Mouse (Mus musculus) splenic B cell, adult 2 months (primary cell): ENCODE results near the gene Rabgap1l.
"Not testable (repeated sequence)": the region's sequence is repeated elsewhere in the genome, so short reads cannot be mapped to it uniquely, and the experiment has no call there.

Experiments used
- DNase-seq: peaks from one replicate; pipeline ENCODE4 v3.0.0-alpha.2; 2011; ENCODE audit warnings: low read depth, low spot score
- H3K27me3 ChIP-seq: 2 replicates; pipeline ENCODE4 v1.6.1; 2012; ENCODE audit warnings: mild to moderate bottlenecking, low read length, moderate library complexity, mixed read lengths; ENCODE audit not compliant: control insufficient read depth, poor library complexity, insufficient read depth, severe bottlenecking
- H3K36me3 ChIP-seq: 2 replicates; pipeline ENCODE4 v1.6.1; 2012; ENCODE audit warnings: mild to moderate bottlenecking, low read length, moderate library complexity, mixed read lengths; ENCODE audit not compliant: control insufficient read depth, poor library complexity, insufficient read depth, severe bottlenecking

The Rabgap1l gene

DNA sequence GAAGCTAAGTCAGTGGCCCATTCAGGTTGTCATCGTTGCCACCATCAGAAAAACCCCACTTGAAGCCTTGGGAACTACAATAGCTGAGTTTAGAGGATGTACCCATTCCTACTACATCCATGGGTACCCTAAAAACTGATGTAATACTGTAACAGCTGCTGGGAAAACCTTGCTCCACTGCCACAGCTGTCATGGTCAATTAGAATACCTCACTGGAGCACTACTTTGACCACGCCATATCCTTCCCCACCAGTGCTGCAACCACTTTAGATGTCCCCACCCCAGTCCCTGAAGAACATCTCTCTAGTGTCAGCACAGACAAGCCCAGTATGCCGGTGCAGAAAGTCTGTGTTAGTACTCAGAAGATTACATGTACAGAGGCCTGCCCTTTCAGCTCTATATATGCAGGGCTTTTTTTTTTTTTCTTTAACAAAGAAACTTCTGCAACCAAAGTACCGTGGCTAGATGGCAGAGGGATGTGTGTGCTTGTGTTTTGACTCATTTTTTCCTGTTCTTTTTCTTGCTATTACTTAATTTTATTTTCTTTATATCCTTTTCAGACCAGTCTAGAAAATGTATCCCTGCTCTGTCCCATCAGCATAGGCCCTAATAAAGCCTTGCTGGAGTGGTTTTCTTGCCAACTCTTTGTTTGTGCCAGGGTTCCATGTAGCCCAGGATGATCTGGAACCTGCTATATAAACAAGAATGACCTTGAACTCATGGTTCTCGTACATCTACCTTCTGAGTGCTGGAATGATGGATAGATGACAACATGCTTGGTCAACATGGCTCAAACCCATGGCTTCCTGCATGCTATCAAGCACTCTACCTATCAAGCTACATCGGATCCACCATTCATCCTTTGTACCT lies 100.6 kb downstream of the Rabgap1l start:
- H3K36me3 ChIP-seq, result 0 out of 2 replicates have a peak, but pooled peaks cover under 1% of the 10 kb centered on the region
- no peaks in the 10 kb centered on the region for H3K27me3 ChIP-seq
- DNase-seq, result no peak

DNA sequence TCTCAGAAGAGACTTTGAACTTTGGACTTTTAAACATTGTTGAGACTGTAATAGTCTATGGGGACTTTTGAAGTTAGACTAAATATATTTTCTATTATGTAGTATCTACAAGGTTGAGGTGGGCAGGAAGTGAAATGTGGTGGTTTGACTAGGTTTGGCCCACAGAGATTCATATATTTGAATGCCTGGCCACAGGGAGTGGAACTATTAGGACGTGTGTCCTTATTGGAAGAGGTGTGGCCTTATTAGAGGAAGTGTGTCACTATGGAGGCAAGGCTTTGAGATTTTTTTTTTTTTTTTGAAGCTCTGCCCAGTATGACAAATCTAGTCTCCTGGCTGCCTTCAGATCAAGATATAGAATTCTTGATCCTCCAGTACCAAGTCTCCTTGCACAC lies 101.8 kb downstream of the Rabgap1l start:
- Histone ChIP-seq H3K36me3 (no peaks in the 10 kb centered on the region), H3K27me3 (no peaks in the 10 kb centered on the region)
- no peak for DNase-seq

DNA sequence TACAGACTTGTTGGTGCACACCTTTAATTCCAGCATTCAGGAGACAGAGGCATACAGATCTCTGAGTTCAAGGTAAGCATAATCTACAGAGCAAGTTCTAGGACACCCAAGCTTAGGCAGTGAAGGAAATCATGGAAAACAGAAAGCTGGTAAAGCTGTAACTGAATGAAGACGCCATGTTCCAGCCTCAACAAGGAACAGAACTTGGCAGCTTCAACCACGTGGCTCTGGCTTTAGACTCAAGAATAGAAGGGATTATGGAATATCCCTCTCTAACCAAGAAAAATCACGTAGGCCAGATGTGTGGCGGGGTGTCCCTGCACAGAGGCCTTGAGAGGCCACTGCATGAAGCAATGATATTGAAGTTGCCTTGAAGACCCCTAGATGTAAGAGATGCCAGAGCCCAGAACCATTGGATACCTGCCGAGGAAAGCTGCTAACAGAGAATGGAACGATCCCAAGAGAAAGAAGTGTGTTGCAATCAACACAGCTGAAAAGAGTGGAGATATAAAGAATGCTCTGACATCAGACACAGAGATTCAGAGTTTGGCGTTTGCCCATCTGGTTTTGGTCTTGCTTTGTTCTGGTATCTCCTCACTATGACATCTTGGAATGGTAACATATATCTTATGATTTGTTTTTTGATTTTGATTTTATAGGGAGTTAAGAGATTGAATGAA lies 102.4 kb downstream of the Rabgap1l start:
- Histone ChIP-seq H3K27me3 (no peaks in the 10 kb centered on the region), H3K36me3 (no peaks in the 10 kb centered on the region)
- no peak for DNase-seq

DNA sequence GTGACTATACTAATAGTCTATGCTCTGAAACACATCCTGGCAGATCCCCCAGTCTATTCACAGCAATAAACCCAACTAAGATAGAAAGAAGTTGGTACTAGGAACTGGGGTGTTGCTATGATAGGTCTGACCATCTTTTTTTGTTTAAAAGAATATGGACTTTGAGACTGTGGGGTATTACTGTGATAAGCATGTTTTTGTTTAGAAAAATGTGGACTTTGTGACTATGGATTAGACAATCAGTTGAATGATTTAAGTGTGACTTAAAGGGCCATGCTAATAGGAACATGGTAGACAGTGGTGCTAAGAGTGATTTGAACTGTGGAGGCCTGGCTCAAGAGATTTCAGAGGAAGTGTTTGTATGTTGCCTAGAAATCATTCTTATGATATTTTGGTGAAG lies 103.5 kb downstream of the Rabgap1l start:
- Histone ChIP-seq H3K27me3 (no peaks in the 10 kb centered on the region), H3K36me3 (no peaks in the 10 kb centered on the region)
- DNase-seq, result no peak

DNA sequence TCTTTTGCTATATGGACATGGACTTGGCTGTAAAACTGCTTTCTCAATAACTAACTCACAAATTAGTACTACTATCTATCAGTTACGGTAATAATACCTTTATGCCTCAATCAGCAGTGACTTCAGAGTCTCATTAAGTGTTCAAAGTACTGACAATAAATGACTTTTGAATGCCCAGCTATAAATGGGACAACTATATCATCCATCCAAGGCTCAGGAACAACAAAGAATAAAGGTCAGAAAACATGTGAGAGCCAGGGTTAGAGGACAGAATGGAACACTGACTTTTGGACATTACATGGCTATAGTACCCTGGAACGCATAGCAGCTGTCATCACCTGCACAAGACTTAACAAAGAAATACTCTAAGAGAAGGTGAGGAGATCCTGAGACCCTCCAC lies 108.8 kb downstream of the Rabgap1l start:
- no peaks in the 10 kb centered on the region for H3K36me3 ChIP-seq
- no peaks in the 10 kb centered on the region for H3K27me3 ChIP-seq

DNA sequence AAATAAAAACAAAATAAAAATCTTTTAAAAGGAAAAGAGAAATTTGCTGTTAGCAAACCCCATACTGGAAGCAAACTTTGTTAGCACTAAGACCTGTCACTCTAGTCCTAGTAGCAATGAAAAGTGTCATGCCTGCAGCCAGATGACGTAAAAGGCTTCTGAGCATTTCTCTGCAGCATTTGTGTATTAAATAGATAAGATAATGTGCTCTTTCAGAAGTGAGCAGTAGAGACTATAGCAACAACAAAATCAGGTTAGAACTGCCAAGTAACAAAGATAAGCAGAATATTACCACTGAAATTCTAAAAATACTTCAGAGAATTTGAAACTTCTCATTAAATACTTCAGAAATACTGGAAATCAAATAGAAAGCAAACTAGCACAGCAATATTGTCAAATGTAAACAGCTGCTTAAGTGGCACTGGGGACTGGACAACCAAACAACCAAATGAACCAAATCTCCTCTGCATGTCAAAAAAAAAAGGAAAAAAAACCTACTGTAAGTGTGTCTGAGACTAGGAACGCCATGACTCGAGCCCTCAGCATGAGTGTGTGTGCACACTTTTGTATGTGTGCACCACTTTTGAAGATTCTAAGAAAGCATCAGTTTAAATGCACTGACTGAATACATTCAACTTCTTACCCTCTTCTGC lies 111.5 kb downstream of the Rabgap1l start:
- no peak for DNase-seq
- H3K27me3 ChIP-seq, result no peaks in the 10 kb centered on the region

More for the DNA sequence above, 108.8 kb downstream of the Rabgap1l start:
- no peak for DNase-seq

DNA sequence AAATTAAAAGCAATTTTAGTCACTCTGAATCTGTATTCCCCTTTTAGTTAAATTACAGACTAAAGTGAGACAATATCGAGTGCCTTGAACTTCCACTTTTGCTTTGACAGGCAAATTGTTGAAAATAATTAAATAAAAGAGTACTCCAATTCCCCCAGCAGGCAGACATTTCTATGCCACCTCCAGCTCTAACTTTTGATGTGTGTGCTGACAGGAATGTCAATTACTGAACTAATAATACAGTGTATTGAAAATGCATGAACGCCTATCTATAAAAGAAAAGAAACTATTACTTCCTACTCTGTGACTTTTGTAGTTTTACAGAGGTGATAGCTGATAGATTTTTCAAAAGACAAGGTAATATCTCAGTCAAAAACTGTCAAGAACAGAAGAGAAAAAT lies 118.2 kb downstream of the Rabgap1l start:
- H3K36me3 ChIP-seq, result no peaks in the 10 kb centered on the region
- H3K27me3 ChIP-seq, result no peaks in the 10 kb centered on the region
- no peak for DNase-seq

More for the DNA sequence above, 111.5 kb downstream of the Rabgap1l start:
- no peaks in the 10 kb centered on the region for H3K36me3 ChIP-seq

DNA sequence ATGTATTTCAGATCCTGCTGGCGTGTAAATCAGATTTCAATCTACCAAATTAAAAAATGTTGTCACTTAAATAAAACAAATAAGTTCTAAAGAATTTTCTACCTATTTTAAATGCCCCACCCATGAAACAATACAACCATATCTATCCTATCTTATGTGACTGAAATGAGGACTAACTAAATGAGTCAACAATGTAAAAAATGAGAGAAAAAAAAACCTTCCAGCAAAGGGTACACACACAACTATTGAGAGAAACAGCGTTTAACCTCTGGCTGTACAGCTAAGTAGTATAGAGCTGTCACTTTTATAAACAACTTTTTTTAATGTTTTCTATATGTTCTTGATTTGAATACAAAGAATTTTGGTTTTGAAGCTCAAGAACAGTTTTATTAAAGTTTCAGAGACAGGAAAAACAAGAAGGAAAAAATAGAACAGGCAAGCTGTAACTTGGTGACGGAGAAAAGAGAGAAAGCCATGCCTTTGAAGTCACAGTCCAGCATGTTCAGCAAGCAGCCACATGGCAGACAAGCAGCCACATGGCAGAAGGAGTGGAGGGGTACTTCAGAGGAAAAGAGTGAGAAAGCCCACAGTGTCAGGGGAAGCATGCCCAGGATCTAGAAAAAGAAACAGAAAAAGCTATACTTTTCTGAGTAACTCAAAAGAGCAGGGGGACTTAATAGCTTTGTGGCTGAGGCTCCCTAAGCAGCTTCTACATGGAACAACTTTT lies 120.8 kb downstream of the Rabgap1l start:
- Histone ChIP-seq H3K36me3 (no peaks in the 10 kb centered on the region), H3K27me3 (no peaks in the 10 kb centered on the region)
- no peak for DNase-seq

DNA sequence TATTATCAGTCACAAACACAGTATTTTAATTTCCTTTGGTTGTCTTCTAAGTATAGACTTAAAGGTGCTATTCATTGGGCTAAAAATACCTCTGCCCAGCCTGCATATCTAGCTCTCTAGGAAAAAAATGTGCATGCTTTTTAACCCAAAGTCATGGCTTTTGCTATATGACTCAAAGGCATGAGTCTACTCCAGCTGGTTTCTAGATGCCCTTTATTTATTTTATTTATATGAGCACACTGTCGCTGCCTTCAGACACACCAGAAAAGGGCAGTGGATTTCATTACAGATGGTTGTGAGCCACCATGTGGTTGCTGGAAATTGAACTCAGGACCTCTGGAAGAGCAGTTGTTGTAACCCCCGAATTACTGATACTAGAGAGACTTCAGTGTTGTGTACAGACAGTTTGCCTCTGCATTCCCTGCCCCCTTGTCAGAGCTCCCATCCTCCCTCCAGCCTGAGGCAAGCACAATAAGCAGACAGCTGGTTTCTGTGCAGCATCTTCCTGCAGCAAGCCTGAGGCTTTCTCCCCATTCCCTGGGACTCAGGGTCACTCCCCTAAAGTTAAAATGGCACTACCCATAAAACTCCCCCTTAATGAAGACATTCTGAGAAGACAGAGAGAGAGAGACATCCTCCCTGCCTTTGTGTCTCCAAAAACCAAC lies 137.1 kb downstream of the Rabgap1l start:
- no peaks in the 10 kb centered on the region for H3K27me3 ChIP-seq
- no peak for DNase-seq
- no peaks in the 10 kb centered on the region for H3K36me3 ChIP-seq

DNA sequence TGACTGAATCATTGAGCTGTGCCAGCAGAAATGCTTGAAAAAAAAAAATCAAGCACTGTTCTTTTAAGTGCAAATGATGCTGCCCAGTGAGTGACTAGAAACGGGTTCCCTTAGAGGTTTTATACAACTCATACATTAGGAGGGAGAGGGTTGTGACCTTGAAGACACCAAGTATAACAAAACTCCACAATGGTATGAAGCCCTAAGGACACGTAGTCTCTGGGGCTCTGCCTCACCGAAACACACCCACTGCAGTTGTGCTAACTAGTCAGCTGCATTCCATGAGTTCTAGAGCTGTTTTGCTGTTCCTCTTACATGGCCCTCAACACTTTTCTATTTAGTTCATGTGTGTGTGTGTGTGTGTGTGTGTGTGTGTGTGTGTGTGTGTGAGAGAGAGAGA lies 141.3 kb downstream of the Rabgap1l start:
- Histone ChIP-seq H3K27me3 (no peaks in the 10 kb centered on the region), H3K36me3 (no peaks in the 10 kb centered on the region)
- DNase-seq, result no peak

DNA sequence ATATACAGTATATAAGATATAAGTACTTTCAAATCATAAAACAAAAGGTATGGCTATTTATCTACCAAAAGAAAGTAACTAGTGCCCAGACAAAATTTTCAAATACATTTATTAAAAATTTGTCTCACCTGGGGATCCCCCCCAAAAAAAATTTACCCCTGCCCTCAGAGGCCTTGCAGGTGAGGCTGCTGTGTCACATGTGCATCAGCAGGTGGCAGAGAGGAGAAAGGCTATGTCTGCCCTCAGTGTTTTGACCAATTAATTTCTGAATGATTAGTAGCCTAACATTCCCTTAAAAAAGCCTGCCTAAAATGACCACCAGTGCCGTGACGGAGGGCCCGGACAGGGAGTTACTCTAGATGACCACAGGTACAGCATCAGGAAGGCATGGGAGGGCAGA lies 147.6 kb downstream of the Rabgap1l start:
- DNase-seq, result no peak
- Histone ChIP-seq H3K36me3 (no peaks in the 10 kb centered on the region), H3K27me3 (no peaks in the 10 kb centered on the region)

DNA sequence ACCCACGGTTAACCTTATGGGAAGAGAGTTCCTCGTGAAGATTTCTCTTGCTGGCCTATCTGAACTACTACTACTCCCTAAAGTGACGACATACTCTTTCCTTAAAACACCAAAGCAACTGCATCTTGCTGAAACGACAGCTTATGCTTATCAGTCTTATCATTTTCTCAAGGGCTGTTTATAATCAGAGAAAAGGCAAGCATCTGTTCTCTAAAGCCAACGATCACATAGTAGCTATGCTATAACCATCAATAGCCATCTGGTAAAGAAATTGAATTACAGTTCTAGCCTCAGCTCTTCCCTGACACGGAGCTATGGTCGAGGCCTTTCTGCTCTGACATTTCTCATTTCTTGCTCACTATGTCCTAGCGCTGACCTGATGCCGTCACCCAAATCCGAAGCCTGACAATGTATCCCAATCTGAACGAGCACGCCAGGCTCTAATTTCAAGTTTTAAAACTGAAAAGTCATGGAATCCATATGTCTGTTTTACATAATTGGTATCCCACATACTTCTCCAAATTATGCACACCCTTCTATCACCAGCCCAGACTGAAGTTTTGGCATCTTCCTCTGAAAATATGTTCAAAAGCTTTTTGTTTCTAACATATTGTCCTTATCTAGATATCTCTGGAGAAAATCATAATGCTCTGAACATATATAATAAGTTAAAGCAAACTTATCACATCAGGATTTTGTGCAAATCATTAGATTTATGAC lies 164.6 kb downstream of the Rabgap1l start:
- no peak for DNase-seq
- Histone ChIP-seq H3K27me3 (no peaks in the 10 kb centered on the region), H3K36me3 (0 out of 2 replicates have a peak, but pooled peaks cover 2% of the 10 kb centered on the region)

DNA sequence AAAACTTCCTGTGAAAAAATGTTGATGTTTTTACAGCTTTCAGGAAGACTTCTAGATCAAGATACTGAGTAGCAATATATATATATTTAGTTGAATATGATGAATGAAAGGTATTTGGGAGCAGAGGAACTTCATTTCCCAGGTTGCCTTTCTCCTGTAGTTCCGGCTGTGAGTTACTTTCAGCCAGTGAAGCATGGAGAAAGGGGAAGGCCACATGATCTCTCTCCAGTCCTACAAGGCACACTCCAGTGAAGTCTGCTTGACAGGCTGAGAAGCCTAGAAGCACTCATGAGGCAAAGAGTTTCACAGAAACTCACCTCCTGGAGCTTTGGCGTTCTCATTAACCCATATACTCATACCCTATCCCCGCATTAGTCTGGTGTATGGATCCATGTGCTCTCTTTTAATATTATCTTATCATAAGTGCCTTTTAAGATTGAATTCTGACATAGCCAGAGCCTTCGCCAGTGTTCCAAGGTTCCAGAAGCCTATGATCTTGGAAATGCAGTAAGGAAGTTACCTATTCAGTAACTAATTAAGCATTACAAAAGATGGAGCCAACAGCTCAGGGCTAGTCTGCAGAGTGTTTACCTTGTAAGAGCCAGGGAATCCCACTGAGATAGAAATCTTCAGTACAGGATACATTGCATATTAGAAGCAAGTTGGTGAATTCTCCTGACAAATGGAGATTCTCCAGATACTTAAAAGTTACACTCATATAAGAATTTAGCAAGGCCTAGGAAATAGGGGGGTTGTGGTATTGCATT lies 168.5 kb downstream of the Rabgap1l start:
- not testable (repeated sequence) for DNase-seq, H3K27me3 ChIP-seq, H3K36me3 ChIP-seq
